Mouse (Mus musculus): Measurements from ENCODE around the gene Setd4. TPM values are rescaled to one million over a fixed set of nuclear protein-coding genes. Genes with fewer than 3 reads are reported as not detected.

Gene Setd4
- 1.1 TPM for polyA plus RNA-seq (2014; fragmentation: Illumina TruSeq; extraction: RNeasy Lipid Tissue Mini Kit (QIAGEN cat#74804); ENCODE audit: low read depth, low replicate concordance)

GRCm38 (mm10) chr16:93603439-93604212 lies at the start of gene Setd4:
TSS of gene Setd4 (minus strand) at chr16:93604063.

GRCm38 (mm10) chr16:93627761-93628400 lies 24.0 kb upstream of the Setd4 start, which contains the start of gene Gm5678:
TSS of gene Gm5678 (plus strand) at chr16:93628097.

GRCm38 (mm10) chr16:93605553-93605952 lies 1.7 kb upstream of the Setd4 start, which contains the start of gene Cbr1:
TSS of gene Cbr1 (plus strand) at chr16:93605853.

Other genes with a start within 250 kb of the Setd4 start
- 6.3 TPM for gene Cbr1, start 1.8 kb upstream of the Setd4 start, polyA plus RNA-seq (2014; fragmentation: Illumina TruSeq; extraction: RNeasy Lipid Tissue Mini Kit (QIAGEN cat#74804); ENCODE audit: low read depth, low replicate concordance)
- gene Gm5678, start 24.0 kb upstream of the Setd4 start, polyA plus RNA-seq (2014; fragmentation: Illumina TruSeq; extraction: RNeasy Lipid Tissue Mini Kit (QIAGEN cat#74804); ENCODE audit: low read depth, low replicate concordance) = not detected
- 0.31 TPM for gene Cbr3, start 79.2 kb upstream of the Setd4 start, polyA plus RNA-seq (2014; fragmentation: Illumina TruSeq; extraction: RNeasy Lipid Tissue Mini Kit (QIAGEN cat#74804); ENCODE audit: low read depth, low replicate concordance)
- gene Dop1b, start 107.8 kb upstream of the Setd4 start, polyA plus RNA-seq (2014; fragmentation: Illumina TruSeq; extraction: RNeasy Lipid Tissue Mini Kit (QIAGEN cat#74804); ENCODE audit: low read depth, low replicate concordance) = 6.0 TPM
- gene Morc3, start 228.1 kb upstream of the Setd4 start, polyA plus RNA-seq (2014; fragmentation: Illumina TruSeq; extraction: RNeasy Lipid Tissue Mini Kit (QIAGEN cat#74804); ENCODE audit: low read depth, low replicate concordance) = 115 TPM

All from testis, adult 10 weeks (tissue).